Mouse (Mus musculus): Measurements from ENCODE around the gene Gzme. TPM values are rescaled to one million over a fixed set of nuclear protein-coding genes. Genes with fewer than 3 reads are reported as not detected.

Gzme gene
- polyA plus RNA-seq, 1 experiment from 2014 or later = not detected

GRCm38 (mm10) chr14:56085167-56085566 is 35.3 kb downstream of the Gzme start, which contains the start of gene Mcpt8:
Gene Mcpt8, minus strand, starts transcription at chr14:56085273.
- Histone ChIP-seq H3K27ac (ENCODE audit: low read length) (no peak within 1 kb of the TSS), H3K4me2 (ENCODE audit: low read depth, low read length) (no peak within 1 kb of the TSS), H3K27me3 (ENCODE audit: control insufficient read depth, insufficient read depth, low read length) (no peaks in the 10 kb centered on the region), H3K9me3 (replicated peaks; ENCODE audit: control insufficient read depth, low read length) (no peaks in the 10 kb centered on the region), H3K4me3 (replicated peaks; ENCODE audit: low read length) (no peak within 1 kb of the TSS), H3K9ac (ENCODE audit: low read length) (no peak within 1 kb of the TSS), H3K36me3 (ENCODE audit: control insufficient read depth, insufficient read depth, low read length) (no peaks in the 10 kb centered on the region), H3K4me1 (ENCODE audit: control insufficient read depth, insufficient read depth, low read length) (no peaks in the 10 kb centered on the region)
- WGBS = 94% methylated on average over 2 of the region's 2 CpGs
- ATAC-seq (ENCODE audit: insufficient read depth, low FRiP score) = no peak

GRCm38 (mm10) chr14:56082016-56082415 is 38.4 kb downstream of the Gzme start:
- Histone ChIP-seq H3K36me3 (ENCODE audit: control insufficient read depth, insufficient read depth, low read length) (no peaks in the 10 kb centered on the region), H3K27ac (ENCODE audit: low read length) (no peak overlapping the region), H3K27me3 (ENCODE audit: control insufficient read depth, insufficient read depth, low read length) (no peaks in the 10 kb centered on the region), H3K4me1 (ENCODE audit: control insufficient read depth, insufficient read depth, low read length) (no peaks in the 10 kb centered on the region), H3K9me3 (replicated peaks; ENCODE audit: control insufficient read depth, low read length) (no peaks in the 10 kb centered on the region), H3K4me3 (replicated peaks; ENCODE audit: low read length) (no peak overlapping the region), H3K4me2 (ENCODE audit: low read depth, low read length) (no peak overlapping the region), H3K9ac (ENCODE audit: low read length) (no peak overlapping the region)
- 85% methylated on average over 4 of the region's 4 CpGs for WGBS
- ATAC-seq (ENCODE audit: insufficient read depth, low FRiP score) = no peak

Small RNAs within 50 kb of the gene (microRNA-seq; reads per million reads assigned to microRNA genes)
- not detected for gene Mir6949

Other genes with a start within 250 kb of the Gzme start
- 0.45 and 0.66 TPM in 2 replicates for gene Cbln3, start 236.2 kb downstream of the Gzme start, polyA plus RNA-seq (2015; fragmentation: Nextera tagmentation; extraction: Ambion mirVana)
- 18.5 and 21.7 TPM in 2 replicates for gene Khnyn, start 235.7 kb downstream of the Gzme start, polyA plus RNA-seq (2015; fragmentation: Nextera tagmentation; extraction: Ambion mirVana)
- gene Sdr39u1, start 220.3 kb downstream of the Gzme start, polyA plus RNA-seq (2015; fragmentation: Nextera tagmentation; extraction: Ambion mirVana) = 65.5 and 66.5 TPM in 2 replicates
- gene Cma1, start 175.9 kb downstream of the Gzme start, polyA plus RNA-seq (2015; fragmentation: Nextera tagmentation; extraction: Ambion mirVana) = 18.9 and 33.3 TPM in 2 replicates
- gene Cma2, start 169.6 kb downstream of the Gzme start, polyA plus RNA-seq (2015; fragmentation: Nextera tagmentation; extraction: Ambion mirVana) = not detected in 2 replicates
- 0.22 and 0.48 TPM in 2 replicates for gene Mcpt1, start 102.7 kb downstream of the Gzme start, polyA plus RNA-seq (2015; fragmentation: Nextera tagmentation; extraction: Ambion mirVana)
- not detected in 2 replicates for gene Mcpt9, start 90.1 kb downstream of the Gzme start, polyA plus RNA-seq (2015; fragmentation: Nextera tagmentation; extraction: Ambion mirVana)
- 0.65 and 0.75 TPM in 2 replicates for gene Mcpt2, start 78.6 kb downstream of the Gzme start, polyA plus RNA-seq (2015; fragmentation: Nextera tagmentation; extraction: Ambion mirVana)
- 1.5 and 2.1 TPM in 2 replicates for gene Mcpt4, start 58.3 kb downstream of the Gzme start, polyA plus RNA-seq (2015; fragmentation: Nextera tagmentation; extraction: Ambion mirVana)
- 2.1 and 4.3 TPM in 2 replicates for gene Mcpt8, start 35.4 kb downstream of the Gzme start, polyA plus RNA-seq (2015; fragmentation: Nextera tagmentation; extraction: Ambion mirVana)
- 0.92 and 1.7 TPM in 2 replicates for gene Ctsg, start 18.1 kb downstream of the Gzme start, polyA plus RNA-seq (2015; fragmentation: Nextera tagmentation; extraction: Ambion mirVana)
- gene Gzmd, start 12.0 kb upstream of the Gzme start, polyA plus RNA-seq (2015; fragmentation: Nextera tagmentation; extraction: Ambion mirVana) = not detected in 2 replicates
- not detected in 2 replicates for gene Gzmg, start 39.0 kb upstream of the Gzme start, polyA plus RNA-seq (2015; fragmentation: Nextera tagmentation; extraction: Ambion mirVana)
- not detected in 2 replicates for gene Gzmn, start 54.0 kb upstream of the Gzme start, polyA plus RNA-seq (2015; fragmentation: Nextera tagmentation; extraction: Ambion mirVana)
- gene Gzmf, start 90.8 kb upstream of the Gzme start, polyA plus RNA-seq (2015; fragmentation: Nextera tagmentation; extraction: Ambion mirVana) = not detected in 2 replicates
- gene Gzmc, start 114.0 kb upstream of the Gzme start, polyA plus RNA-seq (2015; fragmentation: Nextera tagmentation; extraction: Ambion mirVana) = not detected in 2 replicates
- 1.6 and 1.9 TPM in 2 replicates for gene Gzmb, start 141.6 kb upstream of the Gzme start, polyA plus RNA-seq (2015; fragmentation: Nextera tagmentation; extraction: Ambion mirVana)
- 0.04 and 0.19 TPM in 2 replicates for gene Atp12a, start 244.4 kb upstream of the Gzme start, polyA plus RNA-seq (2015; fragmentation: Nextera tagmentation; extraction: Ambion mirVana)

Data from stomach, embryonic 16.5 days (tissue).